Comparison of ENCODE assay signal across 7 mouse cellular contexts in the genomic region with DNA sequence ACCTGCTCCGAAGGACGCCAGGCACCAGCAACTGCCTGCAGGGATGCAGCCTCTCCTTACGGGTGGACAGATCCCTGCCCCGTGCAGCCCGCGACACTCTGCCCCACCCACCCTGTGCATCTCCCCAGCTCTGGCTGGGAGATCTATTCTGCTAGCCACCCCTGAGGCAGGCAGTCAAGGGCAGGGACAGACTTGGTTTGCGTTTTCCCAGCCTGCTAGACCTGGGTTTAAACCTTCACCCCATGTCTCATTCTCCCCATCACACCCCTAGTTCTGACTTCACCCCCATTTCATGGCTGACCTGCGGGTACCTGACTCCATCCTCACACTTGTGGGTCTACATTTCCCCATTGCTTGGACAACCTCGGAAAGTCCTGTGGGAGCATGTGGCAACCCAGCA. TPM values are rescaled to one million over a fixed set of nuclear protein-coding genes. Genes with fewer than 3 reads are reported as not detected.
DNase-seq lines count a peak whose midpoint lies in the region; ATAC-seq and TF ChIP-seq lines count a peak whose summit lies in the region.

Gene Shisal1 (minus strand): TSS at position 101 of the 400 bp plus-strand sequence.

- H3K9me3 ChIP-seq in lung, embryonic 14.5 days (ENCODE audit: low read depth, low read length), result no peaks in the 10 kb centered on the region
- H3K9me3 ChIP-seq in forebrain, embryonic 16.5 days (ENCODE audit: control insufficient read depth, low read length), result no peaks in the 10 kb centered on the region

- DNase-seq in lung, embryonic 14.5 days, result no peak
- DNase-seq in lung, adult 18-20 months, result no peak
- DNase-seq in left cerebral cortex, postnatal 36 days (ENCODE audit: low spot score in 2 of 2), result no peak
- DNase-seq in cerebellum, adult 9-11 months, result no peak
- DNase-seq in embryo, embryonic 10.5 days (ENCODE audit: low spot score), result no peak

- peak within 1 kb of the TSS; percentile 46 for H3K4me3 ChIP-seq in lung, embryonic 14.5 days (ENCODE audit: low read depth, low read length)
- H3K4me3 ChIP-seq in forebrain, embryonic 16.5 days (replicated peaks; ENCODE audit: low read length), result peak within 1 kb of the TSS; percentile 64
- peak within 1 kb of the TSS; percentile 51 for H3K4me3 ChIP-seq in small intestine, adult 2 months (ENCODE audit: low read depth, low read length)

- no peak for ATAC-seq in lung, embryonic 14.5 days (ENCODE audit: insufficient read depth)
- ATAC-seq in forebrain, embryonic 16.5 days, result no peak

- TF ChIP-seq CTCF in lung, embryonic 14.5 days (IDR thresholded peaks at IDR 0.05; ENCODE audit: low read depth), result no peak
- TF ChIP-seq CTCF in small intestine, adult 2 months (IDR thresholded peaks at IDR 0.05; ENCODE audit: extremely low read depth, insufficient read length, insufficient replicate concordance, low read depth, low read length), result no peak

- no peak within 1 kb of the TSS for H3K27ac ChIP-seq in lung, embryonic 14.5 days (ENCODE audit: low read depth)
- peak within 1 kb of the TSS; percentile 24; the same call in 1 of the 2 replicates for H3K27ac ChIP-seq in forebrain, embryonic 16.5 days (ENCODE audit: low read length)
- H3K27ac ChIP-seq in small intestine, adult 2 months (ENCODE audit: insufficient read depth, low read depth, low read length), result no peak within 1 kb of the TSS

- WGBS in lung, embryonic 14.5 days, result 15% methylated on average over 9 of the region's 9 CpGs
- WGBS in forebrain, embryonic 16.5 days, result 15% methylated on average over 9 of the region's 9 CpGs
- 24% methylated on average over 9 of the region's 9 CpGs for WGBS in small intestine, adult 2 months

- H3K4me1 ChIP-seq in lung, embryonic 14.5 days (ENCODE audit: insufficient read depth), result peaks cover 6% of the 10 kb centered on the region
- H3K4me1 ChIP-seq in forebrain, embryonic 16.5 days (replicated peaks; ENCODE audit: control insufficient read depth, insufficient read depth, low read length), result peaks cover 31% of the 10 kb centered on the region
- no peaks in the 10 kb centered on the region for H3K4me1 ChIP-seq in small intestine, adult 2 months (ENCODE audit: control insufficient read depth, insufficient read depth, insufficient read length, low read length)

- peak within 1 kb of the TSS; percentile 43 for H3K9ac ChIP-seq in lung, embryonic 14.5 days
- peak within 1 kb of the TSS; percentile 72 for H3K9ac ChIP-seq in forebrain, embryonic 16.5 days (replicated peaks; ENCODE audit: low read depth, low read length)

- H3K36me3 ChIP-seq in lung, embryonic 14.5 days (ENCODE audit: insufficient read depth), result no peaks in the 10 kb centered on the region
- H3K36me3 ChIP-seq in forebrain, embryonic 16.5 days (ENCODE audit: control insufficient read depth, insufficient read depth), result no peaks in the 10 kb centered on the region
- H3K36me3 ChIP-seq in small intestine, adult 2 months (ENCODE audit: control insufficient read depth, insufficient read depth, low read length), result no peaks in the 10 kb centered on the region

- H3K27me3 ChIP-seq in lung, embryonic 14.5 days (ENCODE audit: insufficient read depth, low read length), result peaks cover 39% of the 10 kb centered on the region
- H3K27me3 ChIP-seq in forebrain, embryonic 16.5 days (replicated peaks; ENCODE audit: control insufficient read depth, insufficient read depth, low read length), result no peaks in the 10 kb centered on the region
- peaks cover 11% of the 10 kb centered on the region for H3K27me3 ChIP-seq in small intestine, adult 2 months (ENCODE audit: control insufficient read depth, insufficient read depth, low read length)

- no peak for TF ChIP-seq POLR2A in small intestine, adult 2 months (IDR thresholded peaks at IDR 0.05; ENCODE audit: low read depth, low read length)

- intact Hi-C loops in left cerebral cortex, postnatal 36 days (cut with DNase I), result loop anchor here (5.0 kb wide), 4 partner anchors 65 to 185 kb away; no protein-coding TSS in a partner anchor

- peak within 1 kb of the TSS; percentile 92 for H3K4me2 ChIP-seq in lung, embryonic 14.5 days
- peak within 1 kb of the TSS; percentile 89 for H3K4me2 ChIP-seq in forebrain, embryonic 16.5 days (ENCODE audit: low read length)

RNA-seq across cellular contexts. Expression of gene Shisal1, which starts in this region (rescaled TPM):
- 1.1 and 1.9 TPM in 2 replicates for polyA plus RNA-seq in lung, embryonic 14.5 days (2014; fragmentation: Nextera tagmentation; extraction: Ambion mirVana)
- 8.1 and 13.5 TPM in 2 replicates for polyA plus RNA-seq in forebrain, embryonic 16.5 days (2015; fragmentation: Nextera tagmentation; extraction: Ambion mirVana)
- 10 to 100 TPM; 39.1 to 48.5 TPM for total RNA-seq in left cerebral cortex, postnatal 36 days (2021)
- polyA plus RNA-seq in small intestine, adult 2 months (2012; rRNA removed), result 6.1 and 8.0 TPM in 2 replicates
